Mouse (Mus musculus) splenic B cell, adult 2 months (primary cell): Measurements from ENCODE around the gene Slc35b4.
A peak's percentile ranks its signal among the peaks of the same experiment; 100 is the strongest.

ENCODE experiments used
- DNase-seq: peaks from one replicate; pipeline ENCODE4 v3.0.0-alpha.2; 2011; ENCODE audit warnings: low read depth, low spot score
- H3K27me3 ChIP-seq: 2 replicates; pipeline ENCODE4 v1.6.1; 2012; ENCODE audit warnings: mild to moderate bottlenecking, low read length, moderate library complexity, mixed read lengths; ENCODE audit not compliant: control insufficient read depth, poor library complexity, insufficient read depth, severe bottlenecking
- H3K36me3 ChIP-seq: 2 replicates; pipeline ENCODE4 v1.6.1; 2012; ENCODE audit warnings: mild to moderate bottlenecking, low read length, moderate library complexity, mixed read lengths; ENCODE audit not compliant: control insufficient read depth, poor library complexity, insufficient read depth, severe bottlenecking

Gene Slc35b4

DNA sequence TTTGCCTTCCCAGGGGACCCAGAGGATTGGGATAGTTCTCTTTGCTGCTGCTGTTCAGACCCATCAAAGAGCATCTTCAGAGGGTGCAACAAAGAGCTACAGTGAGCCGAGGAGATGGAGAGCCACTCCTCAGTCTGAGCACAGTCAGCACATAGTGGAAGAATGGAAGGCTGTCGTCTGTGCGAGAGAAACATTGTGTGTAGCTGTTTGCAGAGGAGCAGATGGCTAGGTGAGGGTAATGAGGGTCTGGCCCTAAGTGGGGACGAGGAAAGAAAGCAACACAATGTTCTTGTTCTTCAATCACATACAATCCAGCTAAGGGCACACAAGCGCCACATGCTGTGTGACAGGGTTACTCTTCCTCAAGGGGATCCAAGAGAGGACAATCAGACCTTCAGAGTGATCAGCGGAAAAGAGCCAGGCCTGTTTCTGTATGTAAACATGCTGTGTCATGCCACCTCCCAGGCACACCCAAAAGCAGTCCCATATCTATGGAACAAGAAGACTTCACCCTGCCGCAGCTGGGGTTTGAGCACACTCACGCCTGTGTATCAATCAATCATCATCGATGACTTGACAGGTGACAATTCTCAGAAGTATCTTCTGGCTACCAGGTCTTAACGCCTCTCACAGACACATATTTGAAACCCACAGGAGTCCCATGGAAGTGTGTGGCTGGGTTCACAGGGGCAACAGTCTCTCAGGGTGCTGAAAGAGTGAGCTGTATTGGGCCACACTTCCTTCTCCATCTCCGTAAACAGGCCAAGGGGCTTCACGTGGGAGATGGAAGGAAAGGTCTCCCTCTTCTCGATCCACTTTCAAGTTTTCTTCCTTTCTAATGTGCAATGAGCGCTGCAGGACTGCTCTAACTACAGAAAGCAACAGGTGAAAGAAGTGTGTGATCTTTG is 19.8 kb downstream of the Slc35b4 start:
- Histone ChIP-seq H3K36me3 (peaks cover 7% of the 10 kb centered on the region), H3K27me3 (no peaks in the 10 kb centered on the region)
- no peak for DNase-seq

DNA sequence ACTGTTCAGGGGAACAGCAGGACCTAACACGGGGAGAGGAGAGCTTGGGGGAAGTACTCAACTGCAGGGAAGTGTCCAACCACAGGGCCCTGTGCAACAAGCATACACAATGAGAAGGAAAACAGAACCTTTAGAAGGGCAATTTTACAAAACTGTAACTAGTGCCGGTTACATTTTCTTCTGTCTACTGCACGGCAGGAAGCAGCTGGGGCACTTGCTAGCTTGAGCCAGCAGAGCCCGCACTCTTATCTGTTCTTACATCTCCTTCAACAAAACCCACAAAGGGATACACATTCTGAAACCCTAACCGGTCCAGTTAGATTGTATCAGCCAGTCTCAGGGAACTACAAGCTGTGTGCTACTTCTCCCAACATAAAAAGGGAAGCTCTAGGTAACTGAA is 20.9 kb downstream of the Slc35b4 start:
- peaks cover 2% of the 10 kb centered on the region for H3K36me3 ChIP-seq
- peak; percentile 46 for DNase-seq
- no peaks in the 10 kb centered on the region for H3K27me3 ChIP-seq

GRCm38 (mm10) chr6:34155137-34155804 is 21.6 kb downstream of the Slc35b4 start:
- Histone ChIP-seq H3K36me3 (no peaks in the 10 kb centered on the region; the same call in none of the 2 replicates), H3K27me3 (no peaks in the 10 kb centered on the region)
- no peak for DNase-seq

DNA sequence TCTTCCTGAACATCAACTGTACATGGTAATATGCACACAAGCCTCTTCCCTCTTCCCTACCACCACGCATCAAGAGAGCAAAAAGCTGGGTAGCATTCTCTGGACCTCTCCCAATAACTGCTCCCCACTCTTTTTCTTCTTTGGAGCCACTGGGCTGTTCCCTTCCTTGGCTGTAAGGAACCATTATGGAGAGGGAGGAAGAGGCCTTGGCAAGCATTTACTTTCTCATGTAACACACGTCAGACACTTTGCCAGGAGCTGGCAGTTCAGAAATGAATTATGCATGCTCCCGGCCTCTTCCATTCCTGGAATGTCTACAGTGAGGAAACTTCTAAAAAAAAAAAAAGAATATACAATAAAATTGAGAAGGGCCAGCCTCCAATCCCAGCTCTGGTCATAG is 22.7 kb downstream of the Slc35b4 start:
- no peaks in the 10 kb centered on the region; the same call in none of the 2 replicates for H3K36me3 ChIP-seq
- no peak for DNase-seq
- H3K27me3 ChIP-seq = no peaks in the 10 kb centered on the region

DNA sequence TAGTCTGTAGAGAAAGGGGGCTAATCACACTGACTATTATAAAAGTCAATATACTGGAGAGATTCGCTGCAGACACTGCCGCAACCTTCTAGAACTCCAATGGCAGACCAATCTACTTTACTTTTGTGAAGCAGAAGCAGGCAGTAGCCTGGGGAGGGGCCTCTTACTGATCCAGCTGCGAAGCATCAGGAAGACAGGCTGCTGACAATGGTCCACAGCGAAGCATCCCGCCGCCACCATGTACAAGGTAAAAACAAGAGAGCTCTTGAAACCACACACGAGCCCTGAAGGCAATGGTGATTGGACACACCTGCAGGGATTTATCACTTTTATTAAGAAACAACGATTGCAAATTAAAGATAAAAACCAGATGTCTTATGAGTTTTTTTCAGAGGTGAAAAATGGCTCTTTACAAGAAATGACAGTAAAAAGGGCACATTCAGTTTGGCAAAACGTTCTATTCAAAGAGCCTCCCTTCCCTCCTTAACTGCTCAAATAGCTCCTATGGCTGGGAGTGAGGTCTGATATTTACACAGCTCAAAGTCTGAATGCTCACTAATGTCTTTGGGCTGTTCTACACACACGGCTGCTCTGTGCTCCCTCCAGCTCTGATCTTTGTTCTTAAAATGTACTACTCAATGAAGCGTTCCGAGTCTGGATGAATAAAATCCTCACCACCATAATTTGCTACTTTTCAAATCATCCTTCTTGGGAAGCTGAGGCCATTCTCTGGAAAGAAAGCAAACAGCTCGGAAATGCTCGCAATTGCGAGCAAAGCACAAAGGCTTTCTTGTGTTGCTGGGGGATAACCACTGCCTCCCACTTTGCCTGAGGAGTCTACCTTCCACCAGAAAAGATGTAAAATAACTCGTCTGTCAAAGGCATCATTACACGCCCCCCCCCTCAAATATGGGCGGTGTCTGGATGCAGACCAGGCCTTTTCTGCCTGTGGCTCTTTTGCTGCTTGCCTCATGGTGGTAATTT is 23.6 kb downstream of the Slc35b4 start:
- no peaks in the 10 kb centered on the region for H3K27me3 ChIP-seq
- no peaks in the 10 kb centered on the region; the same call in none of the 2 replicates for H3K36me3 ChIP-seq
- no peak for DNase-seq

- Histone ChIP-seq H3K27me3 (no peaks in the 10 kb centered on the region), H3K36me3 (no peaks in the 10 kb centered on the region)
- DNase-seq = no peak
Measured at GRCm38 (mm10) chr6:34149821-34150220, 27.1 kb downstream of the Slc35b4 start.

- Histone ChIP-seq H3K27me3 (no peaks in the 10 kb centered on the region), H3K36me3 (no peaks in the 10 kb centered on the region)
- no peak for DNase-seq
Measured at GRCm38 (mm10) chr6:34149066-34149465, 27.8 kb downstream of the Slc35b4 start.

GRCm38 (mm10) chr6:34148639-34149038 is 28.3 kb downstream of the Slc35b4 start:
- DNase-seq = no peak
- H3K27me3 ChIP-seq = no peaks in the 10 kb centered on the region
- H3K36me3 ChIP-seq = no peaks in the 10 kb centered on the region

DNA sequence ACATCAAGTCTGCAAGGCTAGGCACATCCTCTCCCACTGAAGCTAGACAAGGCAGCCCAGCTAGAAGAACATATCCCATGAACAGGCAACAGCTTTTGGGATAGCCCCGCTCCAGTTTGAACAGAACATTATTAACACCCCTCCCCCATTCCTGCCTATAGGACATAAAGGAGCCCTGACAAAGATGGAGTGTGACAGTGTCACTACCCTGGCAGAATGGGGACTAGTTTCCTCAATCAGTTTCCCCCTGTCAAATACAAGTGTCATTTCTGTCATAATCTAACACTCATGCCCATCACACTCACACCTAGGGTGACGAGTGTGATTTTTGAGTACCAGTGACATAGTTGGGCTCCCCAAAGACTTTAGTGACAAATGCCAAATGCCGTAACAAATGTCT is 28.9 kb downstream of the Slc35b4 start:
- Histone ChIP-seq H3K36me3 (no peaks in the 10 kb centered on the region), H3K27me3 (no peaks in the 10 kb centered on the region)
- DNase-seq = no peak

GRCm38 (mm10) chr6:34146042-34146441 is 30.9 kb downstream of the Slc35b4 start:
- no peaks in the 10 kb centered on the region for H3K36me3 ChIP-seq
- no peaks in the 10 kb centered on the region for H3K27me3 ChIP-seq
- DNase-seq = no peak

DNA sequence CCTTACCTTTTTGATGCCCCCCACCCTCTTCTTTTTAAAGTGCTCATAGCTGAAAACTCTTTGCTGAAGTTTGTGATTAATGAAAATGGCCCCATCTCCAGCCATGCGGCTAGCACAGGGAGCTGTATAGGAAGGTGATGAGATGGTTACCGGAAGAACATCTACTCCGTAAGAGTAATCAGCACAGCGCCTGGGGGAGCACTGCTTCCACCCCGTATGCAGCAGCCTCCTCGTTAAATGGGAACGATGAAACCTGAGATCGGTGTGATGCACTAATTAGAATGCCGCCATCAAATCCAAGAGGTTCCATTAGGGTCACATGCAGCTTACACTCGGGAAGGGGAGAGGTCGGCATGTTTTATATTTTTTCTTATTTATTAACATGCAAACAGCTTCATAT is 34.0 kb downstream of the Slc35b4 start:
- no peak for DNase-seq
- Histone ChIP-seq H3K36me3 (no peaks in the 10 kb centered on the region), H3K27me3 (no peaks in the 10 kb centered on the region)

GRCm38 (mm10) chr6:34138366-34138765 is 38.5 kb downstream of the Slc35b4 start:
- H3K36me3 ChIP-seq = no peaks in the 10 kb centered on the region
- no peak for DNase-seq
- H3K27me3 ChIP-seq = no peaks in the 10 kb centered on the region

DNA sequence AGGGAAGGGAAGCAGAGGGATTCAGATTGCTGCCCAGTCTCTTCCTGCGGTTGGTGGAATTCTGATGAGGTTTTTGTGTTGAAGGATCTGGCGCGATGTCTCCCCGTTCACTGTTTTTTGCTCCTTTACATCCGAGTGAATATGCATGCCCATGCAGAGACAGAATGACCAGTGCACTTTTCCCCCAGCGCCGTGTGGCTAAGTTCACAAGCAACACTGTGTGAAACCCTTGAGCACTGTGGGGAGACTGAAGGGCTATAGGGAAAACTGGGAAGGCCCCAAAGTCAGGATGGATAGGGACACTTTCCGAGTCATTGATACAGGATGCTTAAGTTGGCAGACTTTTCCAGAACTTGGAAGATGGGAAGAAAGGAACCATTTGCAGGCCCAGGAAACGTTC is 44.5 kb downstream of the Slc35b4 start:
- Histone ChIP-seq H3K36me3 (no peaks in the 10 kb centered on the region), H3K27me3 (no peaks in the 10 kb centered on the region)
- DNase-seq = no peak

- no peak for DNase-seq
Measured at GRCm38 (mm10) chr6:34129261-34129660, 47.6 kb downstream of the Slc35b4 start.

More at GRCm38 (mm10) chr6:34129261-34129660, 47.6 kb downstream of the Slc35b4 start:
- Histone ChIP-seq H3K27me3 (no peaks in the 10 kb centered on the region), H3K36me3 (no peaks in the 10 kb centered on the region)
